Mouse (Mus musculus) left cerebral cortex, postnatal 4 days (tissue): ENCODE data around the gene Sun1. TPM values are rescaled to one million over a fixed set of nuclear protein-coding genes. Genes with fewer than 3 reads are reported as not detected.
A peak's percentile ranks its signal among the peaks of the same experiment; 100 is the strongest.

Experiments used
- DNase-seq: peaks from one replicate; pipeline ENCODE4 v3.0.0-alpha.2; 2022
- intact Hi-C: fragments of 180-260 bp; cut with DNase I; formaldehyde crosslinking; loops from one replicate; pipeline ENCODE4 v1.15.1; 2025
- total RNA-seq, 2 experiments: library from RNA; stranded (reverse); gene quantifications; 2 replicates each; pipeline ENCODE4 v1.2.3; 2021

Gene Sun1
- total RNA-seq: 10 to 100 TPM; 77.1 to 81.6 TPM

- intact Hi-C loops: no loop called here
- peak; percentile 98 for DNase-seq
Measured at GRCm38 (mm10) chr5:139199995-139200769, at the start of gene Sun1. Gene Sun1, plus strand, starts transcription at chr5:139200637.

GRCm38 (mm10) chr5:139160899-139161298 lies 39.5 kb upstream of the Sun1 start:
- intact Hi-C loops: no loop called here
- no peak for DNase-seq

GRCm38 (mm10) chr5:139161632-139162031 lies 38.8 kb upstream of the Sun1 start:
- intact Hi-C loops: no loop called here
- no peak for DNase-seq

DNA sequence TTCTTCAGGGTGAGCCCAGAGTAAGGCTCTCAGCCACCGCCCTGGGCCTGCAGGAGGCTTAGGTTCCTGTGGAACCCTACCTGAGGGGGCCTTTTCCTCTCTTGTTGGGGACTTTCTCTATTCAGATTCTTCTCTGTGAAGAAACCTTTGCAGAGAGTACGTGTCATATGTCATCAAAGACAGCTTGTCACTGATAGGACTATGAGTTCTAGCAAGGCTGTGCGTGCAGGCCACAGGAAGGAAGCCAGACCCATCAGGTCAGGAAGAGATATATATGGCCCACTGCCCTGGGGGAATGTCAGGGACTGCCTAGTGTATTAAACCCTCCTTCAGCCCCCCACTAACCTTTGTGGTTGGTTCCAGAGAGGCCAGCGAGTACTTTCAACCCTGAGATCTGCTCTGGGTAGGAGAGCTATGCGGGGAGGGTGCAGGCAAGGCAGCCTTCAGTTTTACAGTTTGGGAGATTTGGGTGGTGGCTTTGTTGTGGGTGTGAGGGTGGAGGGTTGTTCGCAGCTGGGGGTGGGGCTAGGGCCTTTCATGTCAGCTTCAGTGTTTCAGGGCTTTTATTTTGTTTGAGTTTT lies 33.6 kb upstream of the Sun1 start:
- no peak for DNase-seq
- intact Hi-C loops: no loop called here

DNA sequence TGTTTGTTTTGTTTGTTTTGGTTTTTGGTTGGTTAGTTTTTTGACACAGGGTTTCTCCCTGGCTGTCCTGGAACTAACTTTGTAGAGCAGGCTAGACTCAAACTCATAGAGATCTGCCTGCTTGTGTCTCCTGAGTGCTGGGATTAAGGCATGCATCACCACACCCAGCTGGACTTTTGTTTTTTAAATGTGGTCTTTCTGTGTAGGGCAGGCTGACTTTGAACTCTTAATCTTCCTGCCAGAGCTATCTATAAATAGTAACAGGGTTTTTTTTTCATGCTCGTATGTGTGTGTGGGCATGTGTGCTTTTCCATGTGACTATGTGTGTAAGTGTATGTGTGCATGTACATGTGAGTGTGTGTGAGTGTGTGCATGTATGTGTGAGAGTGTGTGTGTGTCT lies 32.9 kb upstream of the Sun1 start:
- DNase-seq: no peak
- intact Hi-C loops: no loop called here

GRCm38 (mm10) chr5:139171929-139172328 lies 28.5 kb upstream of the Sun1 start:
- intact Hi-C loops: loop anchor here (10.0 kb wide), 1 partner anchor 177 kb away; the partner anchor contains the start of gene Pdgfa

GRCm38 (mm10) chr5:139174141-139174540 lies 26.3 kb upstream of the Sun1 start:
- intact Hi-C loops: loop anchor here (10.0 kb wide), 1 partner anchor 179 kb away; the partner anchor contains the start of gene Pdgfa
- no peak for DNase-seq

More at GRCm38 (mm10) chr5:139171929-139172328, 28.5 kb upstream of the Sun1 start:
- no peak for DNase-seq

- intact Hi-C loops: loop anchor here (10.0 kb wide), 1 partner anchor 180 kb away; the partner anchor contains the start of gene Pdgfa
- DNase-seq: peak; percentile 80
Measured at GRCm38 (mm10) chr5:139174556-139175547, 25.6 kb upstream of the Sun1 start.

- intact Hi-C loops: loop anchor here (2.0 to 10.0 kb wide), 2 partner anchors 184 to 330 kb away; partner anchors contain the start of gene Pdgfa
- DNase-seq: peak; percentile 86
Measured at GRCm38 (mm10) chr5:139178895-139179631, 21.4 kb upstream of the Sun1 start.

DNA sequence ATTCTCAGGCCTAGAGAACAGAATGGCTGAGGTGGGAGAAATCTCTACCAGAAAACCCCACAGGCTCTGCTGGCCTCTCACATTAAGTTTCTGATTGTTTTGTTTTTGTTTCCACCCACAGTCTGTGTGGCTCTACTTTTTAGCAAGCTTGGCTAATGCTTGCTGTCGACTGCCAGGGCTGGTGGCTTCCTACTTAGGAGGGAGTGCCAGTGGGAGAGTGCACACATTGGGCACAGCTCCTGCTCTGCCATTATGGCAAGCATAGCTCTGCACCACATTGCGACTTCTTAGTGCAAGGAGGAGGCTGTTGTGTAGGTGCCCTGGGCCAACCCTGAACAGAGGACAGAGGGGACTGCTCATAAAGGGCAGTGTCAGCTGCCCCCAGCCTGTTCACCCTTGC lies 17.3 kb upstream of the Sun1 start:
- intact Hi-C loops: no loop called here
- DNase-seq: no peak

DNA sequence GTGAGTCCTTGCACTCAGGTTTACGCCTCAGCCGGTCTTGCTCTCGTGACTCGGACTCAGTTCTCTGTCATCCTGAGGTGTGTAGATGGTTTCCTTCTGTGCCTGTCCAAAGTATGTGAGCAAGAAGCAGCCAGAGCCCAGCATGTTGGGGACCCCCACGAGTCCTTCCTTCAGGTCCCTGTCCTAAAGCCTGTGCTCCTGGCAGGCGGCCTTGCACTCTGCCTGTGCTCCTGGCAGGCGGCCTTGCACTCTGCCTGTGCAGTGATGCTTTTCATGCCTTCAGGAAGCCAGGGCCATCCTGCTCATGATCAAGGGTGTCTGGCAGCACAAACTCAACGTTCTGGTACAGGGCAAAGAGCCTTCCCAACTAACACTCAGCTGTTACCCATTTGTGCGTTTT lies 16.8 kb upstream of the Sun1 start:
- intact Hi-C loops: no loop called here
- DNase-seq: no peak

GRCm38 (mm10) chr5:139184897-139185296 lies 15.5 kb upstream of the Sun1 start:
- intact Hi-C loops: no loop called here
- no peak for DNase-seq

DNA sequence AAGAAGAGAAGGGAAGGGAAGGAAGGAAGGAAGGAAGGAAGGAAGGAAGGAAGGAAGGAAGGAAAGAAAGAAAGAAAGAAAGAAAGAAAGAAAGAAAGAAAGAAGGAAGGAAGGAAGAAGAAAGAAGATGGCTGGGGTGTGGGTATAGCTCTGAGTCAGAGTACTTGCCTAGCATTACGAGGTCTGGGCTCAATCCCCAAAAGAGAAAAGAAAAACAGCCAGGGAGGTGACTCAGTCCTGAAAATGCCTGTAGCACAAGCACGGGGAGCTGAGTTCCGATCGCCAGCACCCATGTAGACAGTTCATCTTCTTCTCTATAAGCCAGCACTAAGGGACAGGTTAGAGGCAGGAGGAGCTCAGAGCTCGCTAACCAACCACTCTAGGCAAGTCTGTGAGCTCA lies 10.7 kb upstream of the Sun1 start:
- intact Hi-C loops: no loop called here
- DNase-seq: no peak

- intact Hi-C loops: no loop called here
- no peak for DNase-seq
Measured at GRCm38 (mm10) chr5:139190958-139191357, 9.5 kb upstream of the Sun1 start.

DNA sequence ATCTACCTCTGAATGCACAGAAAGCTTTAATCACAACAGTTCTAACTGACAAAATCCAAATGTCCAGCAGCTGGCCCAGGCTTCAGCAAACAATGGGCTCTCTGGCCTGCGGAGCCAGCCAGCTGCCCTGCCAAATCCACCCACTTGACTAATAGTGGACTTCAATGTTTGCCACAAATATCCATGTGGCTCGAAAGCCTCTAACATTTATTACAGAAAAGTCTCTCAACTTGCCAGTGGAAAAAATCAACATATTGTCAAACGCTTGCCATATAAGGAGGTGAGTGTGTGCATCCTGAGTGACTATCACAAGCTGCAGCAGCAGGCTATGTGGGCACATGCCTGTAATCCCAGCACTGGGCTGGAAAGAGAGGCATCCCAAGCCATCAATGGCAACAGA lies 1.7 kb upstream of the Sun1 start:
- intact Hi-C loops: no loop called here
- no peak for DNase-seq

DNA sequence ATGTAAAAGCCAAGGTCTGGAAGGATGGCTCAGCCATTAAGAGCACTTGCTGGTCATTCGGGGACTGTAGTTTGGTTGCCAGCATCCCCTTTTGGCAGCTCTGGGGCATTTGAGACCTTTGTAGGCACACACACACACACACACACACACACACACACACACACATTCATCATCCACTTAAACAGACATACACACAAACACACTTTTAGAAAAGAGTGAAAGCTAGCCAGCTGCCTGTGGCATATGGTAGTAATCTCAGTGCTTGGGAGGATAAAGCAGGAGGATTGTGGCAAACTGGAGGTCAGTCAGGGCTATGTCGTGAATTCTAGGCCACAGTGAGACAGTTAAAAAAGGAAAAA lies 822 bp upstream of the Sun1 start:
- intact Hi-C loops: no loop called here
- DNase-seq: no peak

- peak; percentile 26 for DNase-seq
- intact Hi-C loops: no loop called here
Measured at GRCm38 (mm10) chr5:139200770-139201569, 533 bp downstream of the Sun1 start.

GRCm38 (mm10) chr5:139202127-139202526 lies 1.7 kb downstream of the Sun1 start:
- intact Hi-C loops: no loop called here
- DNase-seq: no peak

- intact Hi-C loops: no loop called here
Measured at GRCm38 (mm10) chr5:139203312-139203711, 2.9 kb downstream of the Sun1 start.

More at GRCm38 (mm10) chr5:139203312-139203711, 2.9 kb downstream of the Sun1 start:
- no peak for DNase-seq
